Mouse (Mus musculus) hindbrain, embryonic 16.5 days (tissue): ENCODE results near the gene Col11a2. TPM values are rescaled to one million over a fixed set of nuclear protein-coding genes. Genes with fewer than 3 reads are reported as not detected.

Experiments used
- ATAC-seq: fragments of 200-750 bp; cut with Nextera tagmentation; 2 replicates; pipeline ENCODE4 v1.8.0; 2017; ENCODE audit warnings: moderate TSS enrichment, moderate library complexity
- H3K27ac ChIP-seq: fragments of 300-500 bp; sonication (generic); 2 replicates; pipeline ENCODE4 v1.5.1; 2014; ENCODE audit warnings: low read depth, mild to moderate bottlenecking, control low read depth, low read length, moderate library complexity
- H3K27me3 ChIP-seq: fragments of 300-500 bp; sonication (generic); replicated peaks from 2 replicates; pipeline ENCODE4 v1.6.1; 2014; ENCODE audit warnings: low read length; ENCODE audit not compliant: control insufficient read depth, insufficient read depth
- H3K36me3 ChIP-seq: fragments of 300-500 bp; sonication (generic); 2 replicates; pipeline ENCODE4 v1.6.1; 2014; ENCODE audit warnings: mild to moderate bottlenecking, low read length, moderate library complexity, mixed read lengths; ENCODE audit not compliant: control insufficient read depth, insufficient read depth
- H3K4me1 ChIP-seq: fragments of 300-500 bp; sonication (generic); 2 replicates; pipeline ENCODE4 v1.6.1; 2014; ENCODE audit warnings: low read depth, low read length; ENCODE audit not compliant: control insufficient read depth, insufficient read depth
- H3K4me2 ChIP-seq: fragments of 300-500 bp; sonication (generic); 2 replicates; pipeline ENCODE4 v1.6.1; 2014; ENCODE audit warnings: mild to moderate bottlenecking, low read length, control low read depth, moderate library complexity
- H3K4me3 ChIP-seq: fragments of 300-500 bp; sonication (generic); 2 replicates; pipeline ENCODE4 v1.5.1; 2014; ENCODE audit warnings: mild to moderate bottlenecking, low read length, control low read depth, moderate library complexity
- H3K9ac ChIP-seq: fragments of 300-500 bp; sonication (generic); 2 replicates; pipeline ENCODE4 v1.6.1; 2014; ENCODE audit warnings: low read depth, mild to moderate bottlenecking, control low read depth, low read length, moderate library complexity
- H3K9me3 ChIP-seq: fragments of 300-500 bp; sonication (generic); 2 replicates; pipeline ENCODE4 v1.6.1; 2014; ENCODE audit warnings: mild to moderate bottlenecking, low read length, moderate library complexity; ENCODE audit not compliant: control insufficient read depth
- WGBS: fragments of 180-500 bp; shearing (Covaris S2); extraction: QIAGEN DNeasy Blood & Tissue Kit; methylation state at CpG from one replicate; pipeline ENCODE4 v1.1.7; 2014; 5-methylcytosine and 5-hydroxymethylcytosine counted together
- polyA plus RNA-seq: library from polyadenylated mRNA; unstranded; fragments of >200 nt; fragmentation: Nextera tagmentation; extraction: Ambion mirVana; gene quantifications from 2 replicates; pipeline ENCODE4 v1.2.1, GENCODE M21; 2015

The Col11a2 gene
- polyA plus RNA-seq, 1 experiment from 2014 or later = 4.7 TPM

DNA sequence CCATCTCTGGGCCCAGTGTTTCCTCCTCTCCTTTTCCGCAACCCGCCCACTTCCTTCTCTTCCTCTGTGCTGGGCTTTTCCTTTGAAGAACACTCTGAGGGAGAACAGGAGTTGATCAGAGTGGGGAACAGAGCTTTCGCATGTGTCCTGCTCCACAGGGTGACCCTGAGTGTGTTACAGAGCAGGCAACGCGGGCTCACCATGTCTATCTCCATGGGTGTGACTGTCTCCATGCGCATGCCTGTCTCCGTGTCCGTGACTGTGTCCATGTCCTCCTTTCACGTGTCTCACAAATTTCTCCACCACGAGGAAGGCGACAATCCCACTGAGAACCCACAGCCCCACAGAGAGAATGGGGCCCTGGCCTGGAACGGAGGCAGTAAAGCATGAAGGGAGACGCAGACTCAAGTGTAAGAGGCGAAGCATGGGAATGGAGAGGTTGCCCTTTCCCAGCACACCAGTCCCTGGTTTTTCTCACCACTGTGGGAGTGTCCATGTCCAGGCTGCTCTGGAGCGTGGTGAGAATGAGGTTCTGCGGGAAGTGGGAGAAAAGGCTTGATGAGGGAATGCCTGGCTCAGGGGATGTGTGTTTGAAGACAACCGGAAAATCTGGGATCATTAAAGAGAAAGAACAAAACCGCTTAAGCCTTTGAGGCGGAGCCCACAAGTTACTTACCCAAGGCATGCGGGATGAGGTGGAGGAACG, 9.2 kb upstream of the Col11a2 start:
- no peak overlapping the region; the same call in 1 of the 2 replicates for H3K27ac ChIP-seq
- peaks cover 62% of the 10 kb centered on the region for H3K4me1 ChIP-seq
- 67% methylated on average over 21 of the region's 21 CpGs for WGBS

DNA sequence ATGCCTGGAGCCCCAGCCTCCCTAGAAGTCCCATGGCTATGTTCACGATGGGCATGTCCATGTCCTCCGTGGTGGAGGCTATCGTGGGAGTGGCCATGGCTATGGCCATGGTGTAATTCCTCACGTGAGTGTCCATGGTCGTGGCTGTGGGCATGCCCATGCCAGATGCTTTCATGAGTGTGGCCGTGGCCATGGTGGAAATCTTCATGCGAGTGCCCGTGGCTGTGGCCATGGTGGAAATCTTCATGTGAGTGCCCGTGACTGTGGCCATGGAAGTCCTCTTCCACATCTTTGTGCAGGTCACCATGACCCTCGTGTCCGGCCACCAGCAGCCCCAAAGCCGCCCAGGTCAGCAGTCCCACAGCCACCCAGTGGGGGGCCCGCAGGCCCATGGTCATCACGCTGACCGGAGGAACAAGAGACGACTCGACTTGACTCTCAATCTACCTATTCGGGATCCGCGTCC, 8.3 kb upstream of the Col11a2 start:
- H3K4me1 ChIP-seq = peaks cover 55% of the 10 kb centered on the region
- H3K36me3 ChIP-seq = peaks cover 27% of the 10 kb centered on the region
- ATAC-seq = no peak

More for the DNA sequence above, 9.2 kb upstream of the Col11a2 start:
- Histone ChIP-seq H3K27me3 (no peaks in the 10 kb centered on the region), H3K9me3 (no peaks in the 10 kb centered on the region), H3K4me3 (peak overlapping the region; percentile 90), H3K9ac (peak overlapping the region; percentile 95), H3K36me3 (peaks cover 22% of the 10 kb centered on the region), H3K4me2 (peak overlapping the region; percentile 97)
- no peak for ATAC-seq

DNA sequence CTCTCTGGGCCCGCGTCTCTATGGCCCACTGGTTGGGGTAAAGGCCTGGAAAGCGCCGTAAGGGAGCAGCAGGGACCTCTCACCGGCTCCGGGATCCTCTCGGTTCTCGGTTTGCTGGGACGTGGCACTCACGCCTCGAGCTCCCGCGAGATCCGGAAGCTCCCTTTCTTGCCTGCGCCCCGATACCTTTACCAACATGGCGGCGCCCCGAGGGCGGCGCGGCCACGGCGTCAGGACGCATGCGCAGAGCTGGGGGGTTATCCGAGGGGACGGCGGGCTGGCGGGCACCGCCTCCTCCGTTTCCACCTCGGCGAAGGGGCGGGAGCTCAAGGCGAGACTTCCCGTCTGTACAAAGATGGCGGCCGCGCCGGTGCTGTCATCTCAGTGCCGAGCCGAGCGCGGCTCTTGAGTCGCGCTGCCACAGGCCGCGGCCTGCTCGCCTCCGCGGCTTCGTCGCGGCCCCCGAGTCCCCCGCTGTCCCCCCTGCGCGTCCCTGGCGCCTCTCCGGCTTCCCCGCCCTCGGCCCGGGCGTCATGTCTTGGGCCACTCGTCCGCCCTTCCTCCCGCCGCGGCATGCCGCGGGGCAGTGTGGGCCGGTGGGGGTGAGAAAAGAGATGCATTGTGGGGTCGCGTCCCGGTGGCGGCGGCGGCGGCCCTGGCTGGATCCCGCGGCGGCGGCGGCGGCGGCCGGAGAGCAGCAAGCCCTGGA, 7.6 kb upstream of the Col11a2 start, which contains the start of the genes Slc39a7 and Rxrb:
TSS of gene Slc39a7 (minus strand) at position 218 of the 709 bp plus-strand sequence.
TSS of gene Rxrb (plus strand) at position 348 of the 709 bp plus-strand sequence.
- peak; percentile 85 for ATAC-seq

More for the DNA sequence above, 8.3 kb upstream of the Col11a2 start:
- H3K4me2 ChIP-seq = peak overlapping the region; percentile 97
- WGBS = 3% methylated on average over 20 of the region's 20 CpGs
- H3K9ac ChIP-seq = peak overlapping the region; percentile 95
- H3K27me3 ChIP-seq = no peaks in the 10 kb centered on the region
- peak overlapping the region; percentile 98 for H3K27ac ChIP-seq
- peak overlapping the region; percentile 90 for H3K4me3 ChIP-seq
- no peaks in the 10 kb centered on the region for H3K9me3 ChIP-seq

GRCm38 (mm10) chr17:34032174-34032632, 7.0 kb upstream of the Col11a2 start:
- Histone ChIP-seq H3K9me3 (no peaks in the 10 kb centered on the region), H3K4me2 (peak overlapping the region; percentile 66), H3K36me3 (peaks cover 38% of the 10 kb centered on the region), H3K27me3 (no peaks in the 10 kb centered on the region), H3K27ac (peak overlapping the region; percentile 98), H3K4me1 (peaks cover 42% of the 10 kb centered on the region), H3K4me3 (peak overlapping the region; percentile 90), H3K9ac (peak overlapping the region; percentile 95)
- under 1% methylated on average over 30 of the region's 48 CpGs for WGBS
- no peak for ATAC-seq

More for the DNA sequence above, 7.6 kb upstream of the Col11a2 start, which contains the start of the genes Slc39a7 and Rxrb:
- Histone ChIP-seq H3K4me3 (peak within 1 kb of the TSS; percentile 90), H3K27ac (peak within 1 kb of the TSS; percentile 98), H3K4me1 (peaks cover 48% of the 10 kb centered on the region), H3K4me2 (peak within 1 kb of the TSS; percentile 97), H3K27me3 (no peaks in the 10 kb centered on the region), H3K9ac (peak within 1 kb of the TSS; percentile 95), H3K36me3 (peaks cover 34% of the 10 kb centered on the region), H3K9me3 (no peaks in the 10 kb centered on the region)
- WGBS = under 1% methylated on average over 80 of the region's 88 CpGs

DNA sequence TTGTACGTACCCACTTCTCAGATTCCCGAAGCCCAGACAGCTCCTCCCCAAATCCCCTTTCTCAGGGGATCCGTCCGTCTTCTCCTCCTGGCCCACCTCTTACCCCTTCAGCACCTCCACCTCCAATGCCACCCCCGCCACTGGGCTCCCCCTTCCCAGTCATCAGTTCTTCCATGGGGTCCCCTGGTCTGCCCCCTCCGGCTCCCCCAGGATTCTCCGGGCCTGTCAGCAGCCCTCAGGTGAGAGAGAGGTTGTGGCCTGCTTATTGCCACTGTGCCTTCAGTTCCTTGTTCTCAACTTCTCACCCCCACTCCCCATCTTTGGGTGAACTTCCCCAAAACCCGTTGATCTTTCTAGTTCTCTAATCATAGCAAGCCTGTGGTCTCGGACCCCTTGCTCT, 6.4 kb upstream of the Col11a2 start:
- Histone ChIP-seq H3K36me3 (peaks cover 44% of the 10 kb centered on the region), H3K4me2 (peak overlapping the region; percentile 66), H3K4me3 (peak overlapping the region; percentile 90), H3K27me3 (no peaks in the 10 kb centered on the region), H3K9ac (peak overlapping the region; percentile 95; the same call in 1 of the 2 replicates), H3K9me3 (no peaks in the 10 kb centered on the region), H3K27ac (no peak overlapping the region), H3K4me1 (peaks cover 38% of the 10 kb centered on the region)
- 68% methylated on average over 9 of the region's 9 CpGs for WGBS
- ATAC-seq = no peak

DNA sequence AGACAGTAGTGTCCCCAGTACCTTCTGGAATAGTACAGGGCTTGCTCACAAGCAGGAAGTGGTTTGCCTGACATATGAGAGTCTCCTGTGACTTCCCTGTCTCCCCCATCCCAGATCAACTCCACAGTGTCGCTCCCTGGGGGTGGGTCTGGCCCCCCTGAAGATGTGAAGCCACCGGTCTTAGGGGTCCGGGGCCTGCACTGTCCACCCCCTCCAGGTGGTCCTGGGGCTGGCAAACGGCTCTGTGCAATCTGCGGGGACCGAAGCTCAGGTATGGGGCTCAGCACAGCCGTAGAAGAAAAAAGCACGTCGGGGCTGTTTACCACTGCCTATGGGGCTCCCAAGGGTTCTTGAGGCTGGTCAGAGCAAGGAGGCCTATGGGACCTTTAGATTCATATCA, 5.8 kb upstream of the Col11a2 start:
- H3K36me3 ChIP-seq = peaks cover 42% of the 10 kb centered on the region
- no peaks in the 10 kb centered on the region for H3K27me3 ChIP-seq
- H3K9ac ChIP-seq = no peak overlapping the region; the same call in 1 of the 2 replicates
- WGBS = 89% methylated on average over 9 of the region's 9 CpGs
- peak overlapping the region; percentile 66 for H3K4me2 ChIP-seq
- no peak overlapping the region for H3K27ac ChIP-seq
- H3K4me3 ChIP-seq = no peak overlapping the region
- H3K9me3 ChIP-seq = no peaks in the 10 kb centered on the region
- ATAC-seq = no peak
- H3K4me1 ChIP-seq = peaks cover 34% of the 10 kb centered on the region

DNA sequence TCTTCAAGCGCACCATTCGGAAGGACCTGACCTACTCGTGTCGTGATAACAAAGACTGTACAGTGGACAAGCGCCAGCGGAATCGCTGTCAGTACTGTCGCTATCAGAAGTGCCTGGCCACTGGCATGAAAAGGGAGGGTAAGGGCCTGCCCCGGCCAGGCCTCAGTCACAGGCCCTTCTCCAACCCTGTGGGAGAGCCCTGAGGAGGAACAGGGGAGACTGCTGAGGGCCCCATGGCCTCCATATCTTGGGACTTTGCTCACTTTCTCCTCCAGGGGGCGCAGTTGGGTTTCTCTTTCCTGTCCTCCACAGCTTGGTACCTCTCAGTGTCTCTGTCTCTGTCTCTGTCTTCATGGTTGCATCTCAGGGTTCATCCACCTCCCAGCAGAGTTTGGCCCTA, 5.2 kb upstream of the Col11a2 start:
- Histone ChIP-seq H3K36me3 (peaks cover 36% of the 10 kb centered on the region), H3K9ac (no peak overlapping the region), H3K27me3 (no peaks in the 10 kb centered on the region), H3K9me3 (no peaks in the 10 kb centered on the region), H3K27ac (no peak overlapping the region), H3K4me3 (no peak overlapping the region), H3K4me2 (no peak overlapping the region), H3K4me1 (peaks cover 36% of the 10 kb centered on the region)
- ATAC-seq = no peak
- WGBS = 76% methylated on average over 10 of the region's 10 CpGs

DNA sequence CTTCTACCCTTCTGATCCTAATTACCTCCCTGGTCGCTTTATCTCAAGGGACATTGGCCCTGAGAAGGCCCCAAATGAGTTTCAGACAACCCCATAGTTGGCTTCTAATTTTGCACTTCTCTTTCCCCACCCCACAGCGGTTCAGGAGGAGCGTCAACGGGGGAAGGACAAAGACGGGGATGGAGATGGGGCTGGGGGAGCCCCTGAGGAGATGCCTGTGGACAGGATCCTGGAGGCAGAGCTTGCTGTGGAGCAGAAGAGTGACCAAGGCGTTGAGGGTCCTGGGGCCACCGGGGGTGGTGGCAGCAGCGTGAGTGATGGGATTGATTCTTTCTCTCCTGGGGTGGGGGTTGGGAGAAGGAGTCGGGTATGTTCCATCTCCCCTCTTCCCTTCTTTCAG, 3.7 kb upstream of the Col11a2 start:
- Histone ChIP-seq H3K4me1 (peaks cover 34% of the 10 kb centered on the region), H3K36me3 (peaks cover 26% of the 10 kb centered on the region), H3K4me3 (no peak overlapping the region), H3K4me2 (no peak overlapping the region), H3K27ac (no peak overlapping the region), H3K9ac (no peak overlapping the region), H3K9me3 (no peaks in the 10 kb centered on the region), H3K27me3 (no peaks in the 10 kb centered on the region)
- WGBS = 89% methylated on average over 8 of the region's 9 CpGs
- ATAC-seq = no peak

DNA sequence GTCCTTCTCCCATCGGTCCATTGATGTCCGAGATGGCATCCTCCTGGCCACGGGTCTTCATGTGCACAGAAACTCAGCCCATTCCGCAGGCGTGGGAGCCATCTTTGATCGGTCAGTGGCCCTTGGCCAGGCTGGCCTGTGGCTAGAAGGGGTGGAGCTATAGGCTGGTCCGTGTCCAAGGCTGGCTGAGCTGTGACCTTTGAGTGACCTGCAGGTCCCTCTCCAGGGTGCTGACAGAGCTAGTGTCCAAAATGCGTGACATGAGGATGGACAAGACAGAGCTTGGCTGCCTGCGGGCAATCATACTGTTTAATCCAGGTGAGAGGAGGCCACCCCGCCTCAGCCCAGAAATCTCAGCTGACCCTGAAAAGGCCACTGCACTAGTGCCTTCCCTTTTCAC, 2.6 kb upstream of the Col11a2 start:
- 80% methylated on average over 10 of the region's 10 CpGs for WGBS
- H3K27ac ChIP-seq = no peak overlapping the region
- peaks cover 31% of the 10 kb centered on the region for H3K4me1 ChIP-seq
- no peak overlapping the region for H3K9ac ChIP-seq
- H3K4me2 ChIP-seq = no peak overlapping the region
- peaks cover 26% of the 10 kb centered on the region for H3K36me3 ChIP-seq
- H3K9me3 ChIP-seq = no peaks in the 10 kb centered on the region
- H3K4me3 ChIP-seq = no peak overlapping the region
- no peak for ATAC-seq
- no peaks in the 10 kb centered on the region for H3K27me3 ChIP-seq
